Mouse (Mus musculus) thymus, adult 2 months (tissue): ENCODE measurements around the gene Elob. TPM values are rescaled to one million over a fixed set of nuclear protein-coding genes. Genes with fewer than 3 reads are reported as not detected.

Experiments
- DNase-seq: peaks from one replicate; pipeline ENCODE4 v3.0.0; 2021
- H3K27ac ChIP-seq: fragments of 200-500 bp; 2 replicates; pipeline ENCODE4 v1.5.1; 2012; ENCODE audit warnings: low read length, control low read depth; ENCODE audit not compliant: control insufficient read depth, insufficient read depth
- H3K27me3 ChIP-seq: fragments of 200-500 bp; 2 replicates; pipeline ENCODE4 v1.6.1; 2012; ENCODE audit warnings: mild to moderate bottlenecking, low read length, moderate library complexity, mixed read lengths; ENCODE audit not compliant: control insufficient read depth, insufficient read depth
- H3K36me3 ChIP-seq: fragments of 200-500 bp; 2 replicates; pipeline ENCODE4 v1.6.1; 2012; ENCODE audit warnings: mild to moderate bottlenecking, low read length, moderate library complexity; ENCODE audit not compliant: control insufficient read depth, insufficient read depth
- H3K4me1 ChIP-seq: fragments of 200-500 bp; replicated peaks from 2 replicates; pipeline ENCODE4 v1.6.1; 2012; ENCODE audit warnings: low read length; ENCODE audit not compliant: control insufficient read depth, insufficient read depth
- H3K4me3 ChIP-seq: fragments of 200-500 bp; 2 replicates; pipeline ENCODE4 v1.5.1; 2012; ENCODE audit warnings: mild to moderate bottlenecking, low read length, control low read depth, moderate library complexity; ENCODE audit not compliant: control insufficient read depth, insufficient read depth
- CTCF ChIP-seq: fragments of 200-500 bp; IDR thresholded peaks from 2 replicates; pipeline ENCODE4 v1.5.1; 2012; ENCODE audit warnings: mild to moderate bottlenecking, control low read depth, low read length, moderate library complexity, borderline replicate concordance; ENCODE audit not compliant: control insufficient read depth, poor library complexity, insufficient read depth; ENCODE audit errors: extremely low read depth
- POLR2A ChIP-seq: fragments of 200-500 bp; IDR thresholded peaks from 2 replicates; pipeline ENCODE4 v1.6.1; 2012; ENCODE audit warnings: mild to moderate bottlenecking, low read length, control low read depth, moderate library complexity; ENCODE audit not compliant: control insufficient read depth, poor library complexity, insufficient read depth; ENCODE audit errors: extremely low read depth
- WGBS: fragments of 180-500 bp; shearing (Covaris S2); methylation state at CpG from one replicate; pipeline ENCODE4 v1.1.7; 2018; 5-methylcytosine and 5-hydroxymethylcytosine counted together
- polyA plus RNA-seq: library from polyadenylated mRNA; depleted of rRNA; stranded (reverse); fragments of >200 nt; gene quantifications from 2 replicates; pipeline ENCODE4 v1.2.3, GENCODE M21; 2012

Gene Elob
- polyA plus RNA-seq, 1 experiment: 815 TPM

DNA sequence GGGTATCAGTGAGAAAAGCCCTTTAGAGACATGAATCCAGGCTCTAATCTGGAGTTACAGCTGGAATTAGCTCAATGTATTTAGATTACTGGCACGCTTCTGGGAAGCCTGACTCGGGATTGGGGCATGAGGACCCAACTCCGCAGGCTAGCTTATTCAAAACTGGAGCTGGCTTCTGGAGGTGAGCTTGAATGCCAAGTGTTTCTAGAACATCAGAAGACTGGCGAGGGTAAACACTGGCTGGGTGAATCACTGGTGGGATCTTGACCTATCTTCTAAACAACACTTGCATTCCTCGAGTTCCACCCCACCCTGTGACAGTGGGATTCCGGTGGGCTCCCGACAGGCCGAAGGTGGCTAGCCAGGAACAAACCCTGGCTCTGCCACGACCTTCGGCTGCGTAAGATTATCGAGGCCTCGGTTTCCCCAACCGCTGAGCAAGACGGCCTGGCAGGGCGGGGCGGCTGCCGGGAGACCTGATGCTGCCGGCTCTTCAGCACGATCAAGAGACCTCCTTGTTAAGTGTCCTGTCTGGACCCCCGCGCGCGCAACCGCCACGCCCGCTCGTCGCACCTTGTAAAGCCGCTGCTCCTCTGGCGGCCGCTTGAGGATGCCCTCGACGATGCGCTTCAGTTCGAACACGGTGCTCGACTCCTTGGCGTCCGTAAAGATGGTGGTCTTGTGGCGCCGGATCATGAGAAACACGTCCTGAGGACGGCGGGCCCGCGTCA, 500 bp downstream of the Elob start:
- H3K4me3 ChIP-seq: peak overlapping the region; percentile 91
- H3K27me3 ChIP-seq: no peaks in the 10 kb centered on the region
- peak; percentile 67 for DNase-seq
- H3K27ac ChIP-seq: peak overlapping the region; percentile 12; the same call in 1 of the 2 replicates
- TF ChIP-seq CTCF (no peak), POLR2A (no peak)
- 2% methylated on average over 47 of the region's 47 CpGs for WGBS
- H3K4me1 ChIP-seq: peaks cover 14% of the 10 kb centered on the region
- peaks cover 32% of the 10 kb centered on the region for H3K36me3 ChIP-seq

DNA sequence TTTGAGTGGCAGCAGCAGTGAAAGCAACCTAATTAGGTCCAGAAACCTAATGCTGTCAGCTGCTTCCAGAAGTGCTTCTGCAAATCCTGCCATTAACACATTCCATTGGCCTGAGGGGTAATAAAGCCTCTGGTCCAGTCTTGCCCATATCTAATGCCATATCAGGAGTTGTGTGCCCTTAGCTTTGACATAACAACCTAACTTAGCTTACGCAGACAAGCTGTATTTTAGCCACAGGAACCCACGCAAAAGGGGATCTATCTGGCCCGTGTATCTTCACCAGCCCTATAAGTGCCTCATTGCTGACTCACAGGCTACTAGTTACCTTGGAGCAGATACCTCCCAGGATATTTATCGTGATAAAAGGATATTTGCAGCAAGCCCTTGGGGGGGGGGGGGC, 3.3 kb downstream of the Elob start:
- Histone ChIP-seq H3K4me1 (peaks cover 4% of the 10 kb centered on the region), H3K4me3 (no peak overlapping the region), H3K27ac (no peak overlapping the region), H3K36me3 (peaks cover 55% of the 10 kb centered on the region), H3K27me3 (no peaks in the 10 kb centered on the region)
- 88% methylated on average over 4 of the region's 4 CpGs for WGBS
- TF ChIP-seq CTCF: no peak
- TF ChIP-seq POLR2A: no peak
- DNase-seq: no peak

DNA sequence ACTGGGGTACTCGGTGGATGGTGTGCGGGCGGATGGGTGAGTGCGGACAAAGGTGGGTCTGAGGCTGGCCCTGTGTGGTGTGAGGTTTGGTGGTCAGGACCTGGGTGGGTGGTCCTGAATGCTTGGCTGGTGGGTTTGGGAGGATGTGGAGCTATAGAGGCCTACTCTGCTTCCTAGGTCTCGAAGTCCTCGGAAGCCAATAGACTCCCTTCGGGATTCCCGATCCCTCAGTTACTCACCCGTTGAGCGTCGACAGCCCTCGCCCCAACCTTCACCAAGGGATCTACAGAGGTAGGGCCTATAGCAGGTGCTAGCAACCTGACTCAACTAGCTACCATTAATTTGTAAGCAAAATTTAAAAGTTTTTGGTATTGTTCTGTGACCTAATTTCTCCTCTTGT, 5.3 kb downstream of the Elob start:
- Histone ChIP-seq H3K4me3 (no peak overlapping the region), H3K27ac (no peak overlapping the region), H3K27me3 (no peaks in the 10 kb centered on the region), H3K4me1 (peaks cover 4% of the 10 kb centered on the region), H3K36me3 (peaks cover 75% of the 10 kb centered on the region)
- DNase-seq: no peak
- TF ChIP-seq POLR2A (no peak), CTCF (no peak)
- 95% methylated on average over 12 of the region's 12 CpGs for WGBS

DNA sequence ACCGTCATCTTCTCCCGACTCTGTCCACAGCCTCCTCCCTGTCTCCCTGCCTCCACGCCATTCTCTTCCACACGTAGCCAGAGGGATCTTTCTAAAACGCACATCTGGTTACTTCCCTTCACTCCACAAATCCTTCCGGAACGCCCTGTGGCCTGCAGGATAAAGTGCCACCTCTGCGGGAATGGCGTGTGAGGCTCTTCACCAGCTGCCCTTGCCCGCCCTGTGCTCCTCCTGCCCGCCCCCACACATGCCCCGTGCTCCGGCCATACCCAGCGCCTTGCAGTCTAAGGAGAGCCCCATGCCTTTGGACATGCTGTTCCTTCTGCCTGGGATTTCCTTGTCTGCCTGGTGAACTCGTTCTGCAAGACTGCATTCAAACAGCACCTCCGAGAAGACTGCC, 5.9 kb downstream of the Elob start:
- DNase-seq: no peak
- WGBS: 93% methylated on average over 16 of the region's 16 CpGs

DNA sequence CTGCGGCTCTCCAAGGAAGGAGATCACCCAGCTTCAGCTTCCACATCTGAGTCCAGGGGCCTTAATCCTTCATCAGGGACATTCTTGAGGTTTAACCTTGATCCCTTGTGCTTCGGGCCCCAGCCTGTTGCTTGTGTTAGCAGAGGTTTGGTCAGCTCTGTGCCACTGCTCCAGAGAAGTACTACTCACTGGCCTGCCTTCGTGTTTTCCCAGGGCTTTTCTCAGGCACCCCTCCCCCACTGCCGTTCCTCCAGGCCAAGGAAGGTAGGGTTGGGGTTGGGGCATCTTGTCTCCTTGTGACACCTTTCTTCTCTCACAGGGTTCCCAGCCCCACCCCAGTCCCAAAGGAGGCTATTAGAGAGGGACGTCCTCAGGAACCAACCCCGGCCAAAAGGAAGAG, 6.8 kb downstream of the Elob start:
- Histone ChIP-seq H3K27me3 (no peaks in the 10 kb centered on the region), H3K27ac (no peak overlapping the region)

More for the DNA sequence above, 5.9 kb downstream of the Elob start:
- no peak overlapping the region for H3K4me3 ChIP-seq
- no peaks in the 10 kb centered on the region for H3K27me3 ChIP-seq
- no peak for TF ChIP-seq POLR2A
- no peak for TF ChIP-seq CTCF
- H3K36me3 ChIP-seq: peaks cover 81% of the 10 kb centered on the region
- H3K4me1 ChIP-seq: no peaks in the 10 kb centered on the region; the same call in 1 of the 2 replicates
- no peak overlapping the region for H3K27ac ChIP-seq

DNA sequence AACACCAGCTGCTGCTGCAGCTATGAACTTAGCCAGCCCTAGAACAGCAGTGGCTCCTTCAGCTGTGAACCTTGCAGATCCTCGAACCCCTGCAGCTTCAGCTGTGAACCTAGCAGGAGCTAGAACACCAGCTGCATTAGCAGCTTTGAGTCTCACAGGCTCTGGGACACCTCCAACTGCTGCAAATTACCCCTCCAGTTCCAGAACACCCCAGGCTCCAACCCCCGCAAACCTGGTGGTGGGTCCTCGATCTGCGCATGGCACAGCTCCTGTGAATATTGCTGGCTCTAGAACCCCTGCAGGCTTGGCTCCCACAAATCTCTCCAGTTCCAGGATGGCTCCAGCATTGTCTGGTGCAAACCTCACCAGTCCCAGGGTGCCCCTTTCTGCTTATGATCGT, 8.2 kb downstream of the Elob start:
- TF ChIP-seq CTCF (no peak), POLR2A (no peak)
- Histone ChIP-seq H3K27me3 (no peaks in the 10 kb centered on the region), H3K27ac (no peak overlapping the region), H3K36me3 (peaks cover 94% of the 10 kb centered on the region), H3K4me1 (no peaks in the 10 kb centered on the region), H3K4me3 (no peak overlapping the region)
- 98% methylated on average over 5 of the region's 5 CpGs for WGBS
- no peak for DNase-seq

More for the DNA sequence above, 6.8 kb downstream of the Elob start:
- no peak for TF ChIP-seq CTCF
- TF ChIP-seq POLR2A: no peak
- H3K4me3 ChIP-seq: no peak overlapping the region
- peaks cover 90% of the 10 kb centered on the region for H3K36me3 ChIP-seq
- H3K4me1 ChIP-seq: no peaks in the 10 kb centered on the region
- 94% methylated on average over 6 of the region's 6 CpGs for WGBS
- no peak for DNase-seq
